9 mouse cellular contexts compared by ENCODE assay signal in genomic region chr2:164405060-164405459, GRCm38 (mm10). TPM values are rescaled to one million over a fixed set of nuclear protein-coding genes. Genes with fewer than 3 reads are reported as not detected.
DNase-seq lines count a peak whose midpoint lies in the region; ATAC-seq lines count a peak whose summit lies in the region.
"Had no signal": no experiment of that assay in that cellular context is flagged by ENCODE, and none has a peak within 500 bp of the region (broad histone marks: within the 10 kb centered on the region; RNA-seq: fewer than 3 reads in every experiment).

Gene Matn4 (minus strand): TSS chr2:164405160.

- H3K4me2 ChIP-seq in heart, embryonic 11.5 days = peak within 1 kb of the TSS; percentile 69
- H3K4me2 ChIP-seq in neural tube, embryonic 11.5 days (ENCODE audit: low read depth) = peak within 1 kb of the TSS; percentile 36
- H3K4me2 ChIP-seq in liver, embryonic 11.5 days = peak within 1 kb of the TSS; percentile 52

- no peak within 1 kb of the TSS; the same call in 1 of the 2 replicates for H3K9ac ChIP-seq in heart, embryonic 11.5 days (ENCODE audit: low read depth, low read length)
- H3K9ac ChIP-seq in neural tube, embryonic 11.5 days (ENCODE audit: low read length) = no peak within 1 kb of the TSS; the same call in 1 of the 2 replicates
- no peak within 1 kb of the TSS for H3K9ac ChIP-seq in liver, embryonic 11.5 days (ENCODE audit: low read depth, low read length)

- peaks cover 15% of the 10 kb centered on the region for H3K4me1 ChIP-seq in heart, embryonic 11.5 days (ENCODE audit: control insufficient read depth, insufficient read depth, low read length)
- H3K4me1 ChIP-seq in neural tube, embryonic 11.5 days (ENCODE audit: control insufficient read depth, insufficient read depth, low read length) = peaks cover 5% of the 10 kb centered on the region; the same call in 1 of the 2 replicates
- peaks cover 2% of the 10 kb centered on the region; the same call in 1 of the 2 replicates for H3K4me1 ChIP-seq in liver, embryonic 11.5 days (replicated peaks; ENCODE audit: control insufficient read depth, insufficient read depth, low read length)

- no peak within 1 kb of the TSS for H3K27ac ChIP-seq in heart, embryonic 11.5 days (ENCODE audit: low read depth, low read length)
- H3K27ac ChIP-seq in neural tube, embryonic 11.5 days (ENCODE audit: low read depth, low read length) = no peak within 1 kb of the TSS
- H3K27ac ChIP-seq in liver, embryonic 11.5 days (ENCODE audit: low read depth, low read length) = no peak within 1 kb of the TSS

- H3K27me3 ChIP-seq in heart, embryonic 11.5 days (ENCODE audit: control insufficient read depth, insufficient read depth, low read length) = peaks cover 99% of the 10 kb centered on the region
- peaks cover 87% of the 10 kb centered on the region for H3K27me3 ChIP-seq in neural tube, embryonic 11.5 days (ENCODE audit: control insufficient read depth, insufficient read depth, low read length)
- H3K27me3 ChIP-seq in liver, embryonic 11.5 days (replicated peaks; ENCODE audit: control insufficient read depth, insufficient read depth, low read length) = peaks cover 98% of the 10 kb centered on the region

- WGBS in heart, embryonic 11.5 days (ENCODE audit: insufficient replicate concordance) = 8% methylated on average over 9 of the region's 9 CpGs
- 5% methylated on average over 9 of the region's 9 CpGs for WGBS in neural tube, embryonic 11.5 days
- WGBS in liver, embryonic 11.5 days = 7% methylated on average over 9 of the region's 9 CpGs

- no peak for ATAC-seq in heart, embryonic 11.5 days (replicated peaks; ENCODE audit: insufficient number of reproducible peaks, low FRiP score, low TSS enrichment)
- no peak for ATAC-seq in neural tube, embryonic 11.5 days (ENCODE audit: insufficient read depth, low FRiP score, low TSS enrichment)
- no peak for ATAC-seq in liver, embryonic 11.5 days (replicated peaks; ENCODE audit: low FRiP score)
- ATAC-seq in activated CD4-positive, CD25-positive, alpha-beta regulatory T cell, adult 4 months = no peak

- no peaks in the 10 kb centered on the region for H3K9me3 ChIP-seq in heart, embryonic 11.5 days (replicated peaks; ENCODE audit: control insufficient read depth, low read length)
- H3K9me3 ChIP-seq in neural tube, embryonic 11.5 days (ENCODE audit: control insufficient read depth, low read length) = no peaks in the 10 kb centered on the region
- H3K9me3 ChIP-seq in liver, embryonic 11.5 days (ENCODE audit: control insufficient read depth, low read length) = no peaks in the 10 kb centered on the region

- no peak for DNase-seq in heart, postnatal 4 days
- DNase-seq in neural tube, embryonic 11.5 days (ENCODE audit: low spot score) = no peak
- no peak for DNase-seq in neural tube, embryonic 10.5 days (ENCODE audit: extremely low spot score, low spot score)
- no peak for DNase-seq in liver, embryonic 11.5 days (ENCODE audit: low spot score)
- DNase-seq in adrenal gland, postnatal 25 days = no peak
- DNase-seq in gastrocnemius, postnatal 10 days = no peak
- DNase-seq: B cell, adult 2 months had no signal

- H3K4me3 ChIP-seq in heart, embryonic 11.5 days (ENCODE audit: low read depth, low read length) = peak within 1 kb of the TSS; percentile 34
- H3K4me3 ChIP-seq in neural tube, embryonic 11.5 days (ENCODE audit: low read depth, low read length) = peak within 1 kb of the TSS; percentile 19
- H3K4me3 ChIP-seq in liver, embryonic 11.5 days (ENCODE audit: low read depth, low read length) = peak within 1 kb of the TSS; percentile 33

- H3K36me3 ChIP-seq in heart, embryonic 11.5 days (ENCODE audit: control insufficient read depth, insufficient read depth, low read length) = no peaks in the 10 kb centered on the region
- no peaks in the 10 kb centered on the region for H3K36me3 ChIP-seq in neural tube, embryonic 11.5 days (ENCODE audit: control insufficient read depth, insufficient read depth, low read length)
- no peaks in the 10 kb centered on the region for H3K36me3 ChIP-seq in liver, embryonic 11.5 days (ENCODE audit: control insufficient read depth, insufficient read depth, low read length)

RNA-seq across cellular contexts. Expression of gene Matn4, which starts in this region (rescaled TPM):
- polyA plus RNA-seq in heart, embryonic 11.5 days (2014; fragmentation: Nextera tagmentation; extraction: Ambion mirVana) = 0.34 and 0.77 TPM in 2 replicates
- 1 to 10 TPM; 1.8 TPM for total RNA-seq in heart, postnatal 4 days (2021)
- polyA plus RNA-seq in neural tube, embryonic 11.5 days (2014; fragmentation: Nextera tagmentation; extraction: Ambion mirVana) = 0.48 and 0.61 TPM in 2 replicates
- 0.14 and 0.32 TPM in 2 replicates for polyA plus RNA-seq in liver, embryonic 11.5 days (2014; fragmentation: Nextera tagmentation; extraction: Ambion mirVana)
- total RNA-seq in adrenal gland, postnatal 25 days (2021) = 0.73 and 1.3 TPM in 2 replicates
- total RNA-seq in gastrocnemius, postnatal 10 days (2021) = 1 to 10 TPM; 5.8 to 7.8 TPM
- polyA plus RNA-seq in activated CD4-positive, CD25-positive, alpha-beta regulatory T cell, adult 4 months (2017; shearing (Covaris generic)) = under 1 TPM in 1 of 2 experiments, not detected in 1; 0.32 TPM
